Mouse (Mus musculus): ENCODE data around the gene Plgrkt.

The Plgrkt gene

GRCm38 (mm10) chr19:29379839-29380603 lies 12.8 kb upstream of the Plgrkt start:
- no peak for DNase-seq

- DNase-seq = no peak
Measured at GRCm38 (mm10) chr19:29376382-29376781, 9.2 kb upstream of the Plgrkt start.

- no peak for DNase-seq
Measured at GRCm38 (mm10) chr19:29374947-29375346, 7.8 kb upstream of the Plgrkt start.

- DNase-seq = no peak
Measured at GRCm38 (mm10) chr19:29373438-29373837, 6.2 kb upstream of the Plgrkt start.

- no peak for DNase-seq
Measured at GRCm38 (mm10) chr19:29372621-29373020, 5.4 kb upstream of the Plgrkt start.

DNA sequence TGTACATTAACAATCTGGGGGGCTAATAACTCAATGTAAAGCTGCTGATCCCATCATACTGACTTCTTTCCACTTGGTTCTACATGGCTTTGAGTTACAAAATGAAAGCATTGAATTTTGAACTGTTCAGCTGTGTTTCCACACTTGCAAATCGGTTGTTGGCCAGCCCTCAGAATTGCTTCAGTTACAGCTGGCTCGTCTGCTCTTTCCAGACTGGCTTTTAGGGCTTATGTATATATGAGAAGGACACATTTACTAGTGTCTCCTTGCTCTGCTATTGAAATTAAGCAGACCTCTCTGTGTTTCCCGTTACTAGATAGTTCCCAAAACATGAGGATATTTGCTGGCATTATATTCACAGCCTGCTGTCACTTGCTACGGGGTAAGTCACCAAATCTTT lies 4.9 kb upstream of the Plgrkt start:
- DNase-seq = no peak

DNA sequence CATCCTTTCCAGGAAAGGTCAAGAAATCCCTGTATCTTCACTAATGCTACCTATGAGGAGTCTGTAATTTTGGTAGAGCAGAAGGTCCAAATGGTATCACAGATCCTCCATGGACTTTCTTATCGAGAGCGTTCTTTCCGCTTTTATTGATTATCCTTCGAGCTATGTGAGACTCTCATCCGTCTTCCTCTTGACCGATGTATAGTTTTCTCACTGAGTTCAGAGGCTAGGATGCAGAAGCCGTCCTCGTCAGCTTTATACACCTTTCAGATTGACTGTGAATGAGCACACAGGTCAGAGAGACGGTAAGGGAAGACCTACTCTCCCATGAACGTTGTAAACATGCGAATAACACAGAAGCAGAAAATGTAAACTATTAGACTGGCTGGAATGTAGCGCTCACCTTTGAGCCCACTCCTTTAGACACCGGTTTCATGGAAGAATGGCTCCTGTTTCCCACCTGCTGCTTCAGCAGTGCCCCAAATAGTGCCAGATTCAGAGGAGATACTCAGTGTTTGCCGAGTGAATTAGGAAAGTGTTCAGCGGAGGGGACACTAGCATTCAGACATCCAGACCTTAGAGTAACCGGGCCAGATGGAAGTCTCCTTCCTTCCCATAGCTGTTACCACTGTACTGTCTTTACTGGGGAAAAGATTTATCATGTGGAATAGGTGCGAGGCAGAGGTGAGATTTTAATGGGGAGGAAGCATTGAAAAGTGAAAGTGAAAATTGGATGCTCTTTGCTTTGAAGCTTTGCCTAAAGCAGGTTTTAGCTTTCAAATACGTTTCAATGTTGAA lies 4.3 kb upstream of the Plgrkt start:
- DNase-seq = no peak

- DNase-seq = no peak
Measured at GRCm38 (mm10) chr19:29370545-29371283, 3.5 kb upstream of the Plgrkt start.

DNA sequence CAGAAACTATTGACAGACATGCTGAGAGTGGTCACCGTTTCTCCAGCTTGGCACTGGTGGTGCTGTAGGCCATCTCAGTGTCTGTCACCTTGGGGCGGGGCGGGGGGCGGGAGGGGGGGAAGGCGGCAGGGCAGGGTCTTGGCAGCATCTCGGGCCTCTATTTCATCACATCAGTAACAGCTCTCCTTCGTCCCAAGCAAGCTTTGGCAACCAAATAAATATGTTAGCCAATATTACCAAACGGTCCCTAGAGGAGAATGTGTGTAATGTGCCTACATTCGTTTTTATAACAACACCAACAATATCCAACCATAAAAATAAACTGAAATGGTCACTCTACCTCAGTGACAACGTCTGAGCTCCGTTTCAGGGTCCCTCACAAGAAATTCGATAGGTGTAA lies 2.9 kb upstream of the Plgrkt start:
- no peak for DNase-seq

GRCm38 (mm10) chr19:29368671-29369309 lies 1.6 kb upstream of the Plgrkt start:
- no peak for DNase-seq

DNA sequence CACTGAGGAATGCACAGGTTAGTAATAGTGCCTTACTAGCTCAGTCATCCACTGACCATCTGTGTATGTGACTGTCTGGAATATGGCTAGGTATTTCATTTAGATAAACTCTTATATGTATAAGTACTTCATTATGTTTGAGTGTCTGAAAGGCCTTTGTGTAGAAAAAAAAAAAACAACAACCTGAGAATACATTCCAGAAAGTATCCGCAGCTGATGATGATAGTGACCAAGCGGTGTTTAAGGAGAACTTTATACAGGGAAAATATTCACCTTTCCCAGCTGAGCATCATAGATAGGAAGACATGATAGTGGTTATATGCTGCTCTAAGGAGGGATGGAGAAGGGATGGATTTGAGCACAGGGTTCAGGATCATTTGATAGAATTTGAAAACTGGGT lies 851 bp upstream of the Plgrkt start:
- DNase-seq = no peak

DNA sequence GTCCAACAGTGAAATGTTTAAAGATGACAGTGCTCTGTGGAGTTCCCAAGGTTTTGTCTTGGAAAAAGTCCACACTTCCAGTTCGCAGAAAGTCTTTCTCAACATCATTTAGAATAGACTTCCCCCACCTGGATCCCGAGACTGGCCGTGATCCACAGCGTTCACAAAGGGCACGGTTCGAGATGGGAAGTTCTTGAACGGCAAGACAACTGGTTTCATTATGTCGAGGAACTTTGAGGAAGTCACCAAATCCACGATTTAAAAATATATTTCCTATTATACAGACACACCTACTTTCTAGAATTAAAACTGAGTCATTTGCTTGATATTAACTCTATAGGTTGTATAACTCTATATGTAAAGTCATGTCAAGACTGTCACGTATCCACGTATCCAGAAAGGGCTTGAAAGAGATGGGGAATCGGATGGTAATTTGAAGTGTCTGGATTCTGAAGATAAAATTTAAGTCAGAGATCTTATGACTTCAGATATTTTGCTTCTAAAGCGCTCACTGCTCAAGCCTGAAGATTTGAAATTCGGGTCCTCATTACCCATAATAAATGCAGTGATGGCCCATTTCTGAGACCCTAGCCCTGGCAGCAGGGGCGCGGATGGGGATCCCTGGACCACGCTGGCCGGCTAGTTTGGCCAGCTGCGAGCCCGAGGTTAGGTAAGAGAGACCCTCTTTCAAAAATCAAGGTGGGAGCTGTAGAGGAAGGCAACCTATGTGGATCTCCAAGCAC lies 793 bp downstream of the Plgrkt start:
- no peak for DNase-seq

DNA sequence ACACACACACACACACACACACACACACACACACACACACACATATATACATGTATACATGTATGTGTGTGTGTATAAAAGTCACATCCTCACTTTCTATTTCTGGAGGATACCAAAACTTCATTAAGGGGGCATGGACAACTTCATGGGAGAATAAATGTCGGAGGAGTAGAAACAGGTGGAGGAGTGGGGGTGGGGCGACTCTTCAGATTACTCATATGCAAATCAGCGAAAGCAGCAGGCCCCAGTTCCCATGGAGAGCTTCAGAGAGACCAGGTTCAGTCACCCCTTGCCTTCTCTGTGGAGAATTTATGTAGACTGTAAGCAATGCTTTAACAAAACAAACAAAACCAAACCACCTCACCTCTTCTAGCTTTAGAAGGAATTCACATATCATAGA lies 2.1 kb downstream of the Plgrkt start:
- peak in 1 of 2 experiments; percentile 19 for DNase-seq

- no peak for DNase-seq
Measured at GRCm38 (mm10) chr19:29364076-29364475, 3.1 kb downstream of the Plgrkt start.

DNA sequence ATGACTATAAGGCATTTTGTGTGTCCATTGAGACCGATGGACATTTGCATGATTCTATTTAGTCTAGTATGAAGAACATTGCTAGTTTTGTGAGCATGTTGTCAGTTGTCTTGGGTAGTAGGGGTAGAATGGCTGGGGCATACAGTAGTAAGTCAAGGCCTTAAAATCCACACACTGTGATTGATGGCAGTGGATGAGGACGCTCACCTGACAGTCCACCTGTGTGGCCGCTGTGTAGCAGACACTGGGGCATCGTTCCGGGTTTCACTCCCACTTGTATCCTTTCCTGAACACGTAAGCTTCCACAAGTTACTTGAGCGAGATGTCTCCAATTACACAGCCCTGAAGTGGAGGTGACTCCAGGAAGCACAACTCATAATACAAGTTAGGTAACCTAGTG lies 3.6 kb downstream of the Plgrkt start:
- DNase-seq = no peak

DNA sequence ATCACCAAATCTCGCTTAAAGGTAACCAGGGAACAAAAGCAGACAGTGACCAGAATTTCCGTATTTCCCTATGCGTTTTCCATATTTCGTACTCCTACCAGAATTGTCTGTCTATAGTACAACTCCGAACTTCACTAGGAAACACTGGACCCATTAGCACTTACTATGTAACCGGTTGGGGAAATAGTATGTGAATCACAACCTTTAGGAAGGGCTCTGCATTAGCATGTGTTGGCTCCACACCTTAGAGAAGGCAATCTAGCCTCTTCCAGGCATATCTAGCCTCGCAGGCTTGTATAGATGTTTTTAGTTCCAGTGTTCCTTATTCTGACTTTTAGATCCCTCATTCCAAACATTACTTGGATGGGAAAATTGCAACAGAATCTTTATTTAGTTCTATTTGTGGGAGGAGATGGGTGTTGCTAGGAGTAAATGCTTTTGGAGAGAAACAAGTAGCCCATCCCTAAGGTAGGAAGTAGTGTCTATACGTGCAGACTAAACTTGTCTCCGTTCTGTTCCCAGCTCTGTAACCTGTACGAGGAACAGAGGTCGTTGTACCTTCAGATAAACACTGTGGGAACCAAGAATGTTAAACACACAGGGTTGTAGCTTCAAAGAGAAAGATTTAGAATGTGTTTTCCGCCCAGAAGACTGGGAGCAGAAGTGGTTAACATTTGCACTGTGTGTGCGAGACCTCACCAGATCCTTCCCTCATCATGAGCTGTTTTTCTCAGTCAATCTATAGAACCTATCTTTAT lies 4.8 kb downstream of the Plgrkt start:
- no peak for DNase-seq

DNA sequence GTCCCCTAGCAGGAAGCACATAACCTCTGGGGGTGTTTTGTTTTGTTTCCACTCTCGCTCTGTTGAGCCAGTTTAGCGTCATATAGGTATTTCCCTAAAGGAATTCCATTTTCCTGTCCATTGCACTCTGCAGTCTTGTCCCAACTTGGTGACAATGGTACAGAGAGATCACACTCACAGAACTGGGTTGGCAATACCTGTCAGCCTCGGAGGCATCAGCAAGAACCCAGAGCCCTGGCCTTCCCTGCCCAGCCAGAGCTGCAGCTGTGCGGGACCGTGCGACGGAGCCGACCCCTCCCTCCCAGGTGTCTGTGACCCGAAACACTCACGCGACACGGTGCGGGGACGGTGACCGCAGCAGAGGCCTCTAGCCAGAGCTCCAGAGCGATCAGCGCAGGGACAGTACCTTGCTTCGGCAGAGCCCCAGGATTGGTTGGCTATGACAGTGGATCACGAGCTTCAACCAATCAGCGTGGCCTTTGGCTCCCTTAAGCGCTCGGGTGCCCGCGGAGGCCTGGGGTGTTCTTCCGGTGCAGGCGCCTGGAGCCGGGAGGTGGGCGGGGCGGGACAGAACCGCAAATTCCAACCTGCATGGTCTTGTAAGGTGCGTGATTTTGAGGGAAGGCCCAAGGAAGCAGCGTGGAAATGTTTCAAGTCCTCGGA lies 5.6 kb downstream of the Plgrkt start:
- DNase-seq = peak; percentile 90 to 92

DNA sequence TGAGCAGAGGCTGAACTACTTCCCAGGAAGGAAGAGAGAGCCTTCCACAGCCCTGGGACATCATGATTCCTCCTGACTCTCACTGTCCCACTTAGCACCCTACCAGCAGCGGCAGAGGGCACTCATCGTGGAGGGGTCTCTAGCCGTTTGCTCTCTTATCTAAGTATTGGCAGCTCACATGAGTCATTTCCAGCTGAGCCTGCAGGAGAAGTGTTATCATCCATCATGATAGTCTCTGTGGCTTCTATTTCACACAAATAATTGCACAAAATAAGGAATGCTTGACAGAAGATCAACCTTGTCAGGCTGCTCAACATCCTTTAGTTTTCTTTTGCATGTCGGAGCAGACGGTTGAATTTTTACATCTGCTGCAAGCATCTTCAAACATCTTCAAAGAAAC lies 6.9 kb downstream of the Plgrkt start:
- DNase-seq = no peak

DNA sequence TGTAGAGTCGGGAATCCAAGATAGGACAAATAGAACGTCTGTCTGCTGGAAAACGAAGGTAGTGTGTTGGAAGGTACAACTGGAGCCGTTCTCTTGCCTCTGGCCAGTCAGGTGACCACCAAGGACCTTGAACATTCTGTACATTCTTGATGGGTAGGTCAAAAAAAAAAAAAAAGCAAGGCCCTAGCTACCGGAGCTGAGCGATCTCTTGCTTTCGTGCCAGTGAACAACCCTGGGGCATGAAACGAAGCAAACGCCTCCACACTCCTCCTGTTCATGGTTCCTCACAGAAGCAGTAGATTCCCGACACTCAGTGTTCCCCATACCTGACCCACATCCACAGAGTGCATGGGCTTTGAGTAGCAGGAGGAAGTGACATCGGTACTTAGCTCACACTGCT lies 10.9 kb downstream of the Plgrkt start:
- no peak for DNase-seq

- peak; percentile 92 to 96 for DNase-seq
Measured at GRCm38 (mm10) chr19:29354895-29355877, 12.0 kb downstream of the Plgrkt start.
